Mouse (Mus musculus): Measurements from ENCODE around the gene Stau1. TPM values are rescaled to one million over a fixed set of nuclear protein-coding genes. Genes with fewer than 3 reads are reported as not detected.
A peak's percentile ranks its signal among the peaks of the same experiment; 100 is the strongest.

Stau1 gene
- polyA plus RNA-seq, 1 experiment from 2014 or later = 104 TPM

DNA sequence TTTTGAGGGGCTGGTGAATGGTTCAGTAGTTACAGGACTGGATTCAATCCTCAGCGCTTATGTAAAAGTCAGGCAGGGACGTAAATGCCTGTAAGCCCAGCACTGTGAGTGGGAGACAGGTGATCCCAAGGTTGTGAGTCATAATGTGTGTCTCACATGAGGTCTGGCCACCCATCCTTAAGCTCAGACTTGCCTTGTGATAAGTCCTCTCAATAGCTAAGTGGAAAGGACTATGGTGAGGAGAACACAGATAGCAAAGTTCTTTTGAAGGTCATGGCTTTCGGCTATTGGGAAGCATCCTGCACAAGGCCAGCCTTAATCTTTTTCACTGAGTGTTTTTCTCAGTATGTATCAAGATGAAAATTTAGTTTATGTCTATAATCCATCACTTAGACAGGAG, 86.4 kb downstream of the Stau1 start:
- H3K4me2 ChIP-seq = no peak overlapping the region
- no peak overlapping the region for H3K9ac ChIP-seq
- H3K9me3 ChIP-seq = no peaks in the 10 kb centered on the region
- WGBS = 100% methylated on average over 3 of the region's 3 CpGs
- no peak overlapping the region for H3K27ac ChIP-seq
- H3K36me3 ChIP-seq = peaks cover 11% of the 10 kb centered on the region
- no peaks in the 10 kb centered on the region for H3K27me3 ChIP-seq
- ATAC-seq (ENCODE audit: insufficient number of reproducible peaks, insufficient read depth, low FRiP score, low TSS enrichment, low read depth) = no peak
- H3K4me3 ChIP-seq = no peak overlapping the region
- H3K4me1 ChIP-seq = peaks cover 14% of the 10 kb centered on the region

DNA sequence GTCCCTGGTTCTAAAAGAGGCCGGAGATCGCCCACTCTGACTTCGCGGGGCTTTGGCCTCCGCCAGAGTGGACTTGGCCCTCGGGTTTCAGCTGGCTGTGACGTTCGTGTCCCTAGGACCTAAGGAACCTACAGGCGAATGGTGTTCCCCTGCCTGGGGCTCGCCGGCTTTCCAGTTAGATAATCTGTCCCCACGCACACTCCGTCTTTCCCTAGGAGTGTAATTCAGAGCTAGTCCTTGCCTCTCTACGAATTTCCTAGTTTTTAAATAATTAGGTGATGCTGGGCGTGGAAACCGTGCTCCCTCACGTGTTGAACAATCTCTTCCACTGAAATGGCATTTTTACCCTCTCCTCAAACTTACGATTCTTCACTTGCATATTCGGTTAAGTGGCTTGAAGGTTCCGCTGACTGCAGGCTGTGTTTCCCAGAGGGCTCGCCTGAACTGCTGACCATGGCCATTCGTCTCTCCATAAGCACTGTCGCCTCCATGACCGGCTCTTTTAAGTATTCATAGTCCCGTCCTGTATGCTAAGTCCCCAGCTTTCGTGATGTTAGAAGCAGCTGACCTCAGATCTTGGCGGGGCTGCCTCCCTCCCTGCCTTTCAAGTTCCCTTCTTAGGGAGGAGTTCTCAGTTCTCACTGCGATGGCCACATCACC, 89.4 kb downstream of the Stau1 start:
- ATAC-seq (ENCODE audit: insufficient number of reproducible peaks, insufficient read depth, low FRiP score, low TSS enrichment, low read depth) = no peak; the same call in 1 of the 2 replicates
- WGBS = under 1% methylated on average over 28 of the region's 28 CpGs

DNA sequence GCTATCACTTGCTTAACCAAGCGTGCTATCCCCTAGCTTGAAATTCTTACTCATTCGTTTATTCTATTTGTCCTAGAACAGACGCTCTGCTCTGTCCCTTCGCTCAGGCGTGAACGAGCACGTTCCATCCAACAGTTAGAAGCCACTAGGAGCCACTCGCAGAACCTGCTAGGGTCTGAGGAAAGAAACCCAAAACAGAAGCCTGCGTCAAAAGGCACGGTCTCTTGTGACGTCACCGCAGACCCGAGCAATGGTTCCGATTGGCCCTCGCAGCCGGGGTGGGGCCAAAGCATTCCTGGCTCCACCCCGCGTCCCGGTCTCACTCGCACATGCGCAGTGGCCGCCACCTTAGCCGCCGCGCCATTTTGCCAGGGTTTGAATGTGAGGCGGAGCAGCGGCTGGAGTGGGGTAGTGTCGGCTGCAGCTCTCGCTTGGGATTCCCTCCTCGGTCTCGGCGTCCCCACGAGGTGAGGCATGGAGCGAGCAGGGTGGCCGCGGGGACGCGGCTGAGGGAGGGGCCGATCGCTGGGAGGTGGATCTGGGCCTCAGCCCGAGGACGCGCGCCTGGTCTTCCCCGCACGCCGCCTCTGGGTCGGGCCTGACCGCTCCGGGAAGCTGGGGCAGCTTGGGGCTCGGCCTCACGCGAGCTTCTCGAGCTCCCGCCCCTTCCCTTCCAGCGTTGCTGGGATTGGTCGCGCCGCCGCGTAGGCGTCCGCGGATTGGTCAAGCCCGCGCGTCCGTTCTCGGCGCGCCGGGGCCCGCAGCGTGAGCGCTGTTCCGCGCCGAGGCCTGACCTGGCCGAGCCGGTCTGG, 90.2 kb downstream of the Stau1 start, which contains the start of gene Cse1l:
TSS of gene Cse1l (plus strand) at position 330 of the 812 bp plus-strand sequence.
- H3K4me2 ChIP-seq = peak within 1 kb of the TSS; percentile 91
- H3K27ac ChIP-seq = peak within 1 kb of the TSS; percentile 99
- peaks cover 11% of the 10 kb centered on the region for H3K36me3 ChIP-seq
- H3K4me3 ChIP-seq = peak within 1 kb of the TSS; percentile 76
- peak; percentile 96 for ATAC-seq (ENCODE audit: insufficient number of reproducible peaks, insufficient read depth, low FRiP score, low TSS enrichment, low read depth)
- under 1% methylated on average over 80 of the region's 80 CpGs for WGBS
- no peaks in the 10 kb centered on the region for H3K27me3 ChIP-seq
- peak within 1 kb of the TSS; percentile 92 for H3K9ac ChIP-seq
- no peaks in the 10 kb centered on the region for H3K9me3 ChIP-seq
- peaks cover 14% of the 10 kb centered on the region for H3K4me1 ChIP-seq

More for the DNA sequence above, 89.4 kb downstream of the Stau1 start:
- H3K27ac ChIP-seq = peak overlapping the region; percentile 99
- H3K4me1 ChIP-seq = peaks cover 14% of the 10 kb centered on the region
- peak overlapping the region; percentile 76 for H3K4me3 ChIP-seq
- H3K9ac ChIP-seq = peak overlapping the region; percentile 92
- peaks cover 11% of the 10 kb centered on the region for H3K36me3 ChIP-seq
- peak overlapping the region; percentile 91 for H3K4me2 ChIP-seq
- no peaks in the 10 kb centered on the region for H3K9me3 ChIP-seq
- H3K27me3 ChIP-seq = no peaks in the 10 kb centered on the region

DNA sequence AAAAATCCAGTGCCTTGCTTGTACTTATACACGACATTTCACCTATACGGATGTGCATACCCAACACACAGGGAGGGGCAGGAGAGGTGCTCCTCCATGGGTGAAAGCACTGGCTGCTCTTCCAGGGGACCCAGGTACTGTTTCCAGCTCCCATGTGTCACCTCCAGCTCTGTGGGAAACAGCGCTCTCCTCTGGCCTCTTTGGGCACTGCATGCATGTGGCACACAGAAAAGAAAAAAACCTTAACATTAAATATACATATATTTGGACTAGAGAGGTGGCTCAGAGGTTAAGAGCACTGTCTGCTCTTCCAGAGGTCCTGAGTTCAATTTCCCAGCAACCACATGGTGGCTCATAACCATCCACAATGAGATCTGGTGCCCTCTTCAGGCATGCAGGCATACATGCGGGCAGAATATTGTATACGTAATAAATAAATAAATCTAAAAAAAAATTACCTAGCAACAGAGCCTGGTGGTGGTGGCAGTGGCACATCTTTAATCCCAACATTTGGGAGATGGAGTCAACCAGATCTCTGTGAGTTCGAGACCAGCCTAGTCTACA, 92.3 kb downstream of the Stau1 start:
- H3K9ac ChIP-seq = no peak overlapping the region
- H3K27me3 ChIP-seq = no peaks in the 10 kb centered on the region
- H3K4me1 ChIP-seq = peaks cover 14% of the 10 kb centered on the region
- no peak for ATAC-seq (ENCODE audit: insufficient number of reproducible peaks, insufficient read depth, low FRiP score, low TSS enrichment, low read depth)
- H3K9me3 ChIP-seq = no peaks in the 10 kb centered on the region
- H3K27ac ChIP-seq = no peak overlapping the region
- no peak overlapping the region for H3K4me3 ChIP-seq
- 93% methylated on average over 6 of the region's 6 CpGs for WGBS
- no peak overlapping the region for H3K4me2 ChIP-seq
- no peaks in the 10 kb centered on the region for H3K36me3 ChIP-seq

DNA sequence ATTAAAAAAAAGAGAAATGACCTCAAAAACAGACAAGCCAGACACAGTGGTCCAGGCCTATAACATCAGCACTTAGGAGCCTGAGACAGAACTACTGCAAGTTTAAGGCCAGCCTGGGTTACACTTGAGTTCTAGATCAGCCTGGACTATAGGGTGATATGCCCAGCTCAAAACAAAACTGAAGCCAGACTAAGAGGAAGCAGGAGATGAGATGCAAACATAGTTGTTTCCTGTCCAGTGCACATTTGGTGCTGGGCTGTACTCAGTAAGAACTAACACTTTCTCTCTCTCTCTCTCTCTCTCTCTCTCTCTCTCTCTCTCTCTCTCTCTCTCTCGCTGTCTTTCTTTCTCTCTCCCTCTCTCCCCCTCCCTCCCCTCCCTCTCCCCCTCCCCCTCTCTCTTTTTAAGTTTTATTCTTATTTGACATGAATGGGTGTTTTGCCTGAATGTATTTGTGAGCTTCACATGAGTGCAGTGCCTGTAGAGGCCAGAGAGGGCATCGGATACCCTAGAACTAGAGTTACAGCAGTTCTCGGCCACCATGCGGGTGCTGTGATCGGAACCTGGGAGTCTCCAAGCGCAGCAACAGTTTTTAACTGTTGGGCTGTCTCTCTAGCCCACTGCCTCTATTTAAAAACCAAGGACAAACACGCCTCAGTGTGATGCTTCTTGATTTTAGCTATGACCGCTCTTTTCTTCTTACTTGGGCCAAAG, 95.2 kb downstream of the Stau1 start:
- peaks cover under 1% of the 10 kb centered on the region for H3K36me3 ChIP-seq
- H3K27me3 ChIP-seq = no peaks in the 10 kb centered on the region
- WGBS = 88% methylated on average over 8 of the region's 8 CpGs
- H3K9me3 ChIP-seq = no peaks in the 10 kb centered on the region
- H3K4me1 ChIP-seq = 0 out of 2 replicates have a peak, but pooled peaks cover 4% of the 10 kb centered on the region
- no peak overlapping the region for H3K9ac ChIP-seq
- H3K4me3 ChIP-seq = no peak overlapping the region
- no peak overlapping the region for H3K27ac ChIP-seq
- no peak overlapping the region for H3K4me2 ChIP-seq
- ATAC-seq (ENCODE audit: insufficient number of reproducible peaks, insufficient read depth, low FRiP score, low TSS enrichment, low read depth) = no peak

DNA sequence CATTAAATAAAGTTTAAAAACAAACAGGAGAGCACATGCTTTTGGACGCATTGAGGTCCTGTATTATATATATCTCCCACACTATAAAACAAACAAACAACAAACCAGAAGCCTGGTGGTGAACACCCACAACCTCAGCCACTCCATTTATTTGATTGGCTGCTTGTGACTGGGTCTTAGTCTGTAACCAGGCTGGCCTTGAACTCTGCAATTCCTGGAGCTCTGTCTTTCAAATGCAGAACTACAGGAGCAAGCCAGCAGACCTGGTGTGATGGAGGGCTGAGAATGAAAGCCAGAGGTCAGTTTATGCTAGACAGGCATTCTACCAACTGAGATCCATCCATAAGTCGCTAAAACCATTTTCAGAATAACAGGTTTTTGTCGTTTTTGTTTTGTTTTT, 96.4 kb downstream of the Stau1 start:
- Histone ChIP-seq H3K27me3 (no peaks in the 10 kb centered on the region), H3K9me3 (no peaks in the 10 kb centered on the region), H3K36me3 (peaks cover 7% of the 10 kb centered on the region), H3K4me1 (no peaks in the 10 kb centered on the region), H3K9ac (no peak overlapping the region), H3K27ac (no peak overlapping the region), H3K4me3 (no peak overlapping the region), H3K4me2 (no peak overlapping the region)
- ATAC-seq (ENCODE audit: insufficient number of reproducible peaks, insufficient read depth, low FRiP score, low TSS enrichment, low read depth) = no peak
- 67% methylated on average over 3 of the region's 3 CpGs for WGBS

DNA sequence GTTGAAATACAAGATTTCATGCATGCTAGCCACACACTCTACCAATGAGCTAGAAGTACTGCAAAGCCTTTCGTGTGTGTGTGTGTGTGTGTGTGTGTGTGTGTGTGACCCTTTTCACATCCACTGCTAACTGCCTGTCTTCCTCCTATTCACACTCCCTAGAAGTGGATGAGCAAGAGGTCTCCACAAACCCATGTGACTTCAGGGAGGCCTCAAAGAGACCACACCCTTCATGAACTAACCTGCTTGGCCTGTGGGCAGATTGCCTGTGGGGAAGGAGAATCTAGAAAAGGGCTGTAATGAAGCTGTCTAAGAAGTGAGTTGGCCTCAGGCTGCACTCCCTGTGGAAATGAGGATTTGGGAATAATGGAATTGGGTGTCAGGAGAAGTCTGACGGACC, 96.9 kb downstream of the Stau1 start:
- Histone ChIP-seq H3K4me2 (no peak overlapping the region), H3K9ac (no peak overlapping the region), H3K4me1 (no peaks in the 10 kb centered on the region), H3K9me3 (no peaks in the 10 kb centered on the region), H3K27me3 (no peaks in the 10 kb centered on the region), H3K36me3 (peaks cover 13% of the 10 kb centered on the region), H3K4me3 (no peak overlapping the region), H3K27ac (no peak overlapping the region)
- ATAC-seq (ENCODE audit: insufficient number of reproducible peaks, insufficient read depth, low FRiP score, low TSS enrichment, low read depth) = no peak
- WGBS = 76% methylated on average over 2 of the region's 2 CpGs

Other genes with a start within 250 kb of the Stau1 start
- 10.4 and 11.3 TPM in 2 replicates for gene Trp53rkb, start 203.8 kb downstream of the Stau1 start, polyA plus RNA-seq (2015; fragmentation: Nextera tagmentation; extraction: Ambion mirVana)
- gene Arfgef2, start 190.7 kb downstream of the Stau1 start, polyA plus RNA-seq (2015; fragmentation: Nextera tagmentation; extraction: Ambion mirVana) = 3.5 and 3.7 TPM in 2 replicates
- gene Cse1l, start 90.3 kb downstream of the Stau1 start, polyA plus RNA-seq (2015; fragmentation: Nextera tagmentation; extraction: Ambion mirVana) = 120 and 123 TPM in 2 replicates
- 52.5 and 54.2 TPM in 2 replicates for gene Ddx27, start 18.9 kb upstream of the Stau1 start, polyA plus RNA-seq (2015; fragmentation: Nextera tagmentation; extraction: Ambion mirVana)
- 5.5 and 7.7 TPM in 2 replicates for gene Znfx1, start 66.7 kb upstream of the Stau1 start, polyA plus RNA-seq (2015; fragmentation: Nextera tagmentation; extraction: Ambion mirVana)
- 1.1 and 1.2 TPM in 2 replicates for gene Kcnb1, start 193.9 kb upstream of the Stau1 start, polyA plus RNA-seq (2015; fragmentation: Nextera tagmentation; extraction: Ambion mirVana)
- gene Ptgis, start 244.3 kb upstream of the Stau1 start, polyA plus RNA-seq (2015; fragmentation: Nextera tagmentation; extraction: Ambion mirVana) = 9.0 and 9.2 TPM in 2 replicates

All from embryonic facial prominence, embryonic 13.5 days (tissue).